Mouse (Mus musculus) hindbrain, embryonic 13.5 days (tissue): ENCODE measurements around the gene Olfr157. TPM values are rescaled to one million over a fixed set of nuclear protein-coding genes. Genes with fewer than 3 reads are reported as not detected.
A peak's percentile ranks its signal among the peaks of the same experiment; 100 is the strongest.

Experiments used
- ATAC-seq: fragments of 200-750 bp; cut with Nextera tagmentation; 2 replicates; pipeline ENCODE4 v1.8.0; 2017; ENCODE audit warnings: moderate TSS enrichment; ENCODE audit not compliant: low FRiP score
- H3K27ac ChIP-seq: fragments of 300-500 bp; sonication (generic); 2 replicates; pipeline ENCODE4 v1.5.1; 2015; ENCODE audit warnings: inconsistent platforms, mild to moderate bottlenecking, moderate library complexity
- H3K27me3 ChIP-seq: fragments of 300-500 bp; sonication (generic); 2 replicates; pipeline ENCODE4 v1.6.1; 2015; ENCODE audit warnings: mild to moderate bottlenecking, inconsistent platforms
- H3K36me3 ChIP-seq: fragments of 300-500 bp; sonication (generic); 2 replicates; pipeline ENCODE4 v1.6.1; 2015; ENCODE audit warnings: mild to moderate bottlenecking, inconsistent platforms
- H3K4me1 ChIP-seq: fragments of 300-500 bp; sonication (generic); replicated peaks from 2 replicates; pipeline ENCODE4 v1.6.1; 2015; ENCODE audit warnings: inconsistent platforms
- H3K4me2 ChIP-seq: fragments of 300-500 bp; sonication (generic); 2 replicates; pipeline ENCODE4 v1.6.1; 2015; ENCODE audit warnings: inconsistent platforms, mild to moderate bottlenecking, moderate library complexity
- H3K4me3 ChIP-seq: fragments of 300-500 bp; sonication (generic); 2 replicates; pipeline ENCODE4 v1.5.1; 2015; ENCODE audit warnings: mild to moderate bottlenecking, inconsistent platforms
- H3K9ac ChIP-seq: fragments of 300-500 bp; sonication (generic); 2 replicates; pipeline ENCODE4 v1.6.1; 2015; ENCODE audit warnings: mild to moderate bottlenecking, inconsistent platforms
- H3K9me3 ChIP-seq: fragments of 300-500 bp; sonication (generic); 2 replicates; pipeline ENCODE4 v1.6.1; 2016; ENCODE audit warnings: inconsistent platforms
- WGBS: fragments of 180-500 bp; shearing (Covaris S2); methylation state at CpG from one replicate; pipeline ENCODE4 v1.1.7; 2015; 5-methylcytosine and 5-hydroxymethylcytosine counted together
- polyA plus RNA-seq: library from polyadenylated mRNA; unstranded; fragments of >200 nt; fragmentation: Nextera tagmentation; extraction: Ambion mirVana; gene quantifications from 2 replicates; pipeline ENCODE4 v1.2.1, GENCODE M21; 2015

Gene Olfr157
- not detected in 2 replicates for polyA plus RNA-seq

GRCm38 (mm10) chr4:43840101-43840500 lies at the start of gene Olfr157:
Olfr157 (minus strand) TSS chr4:43840201.
- Histone ChIP-seq H3K9ac (no peak within 1 kb of the TSS), H3K9me3 (peaks cover 6% of the 10 kb centered on the region; the same call in 1 of the 2 replicates), H3K27me3 (no peaks in the 10 kb centered on the region), H3K36me3 (no peaks in the 10 kb centered on the region), H3K4me3 (no peak within 1 kb of the TSS), H3K27ac (no peak within 1 kb of the TSS), H3K4me2 (no peak within 1 kb of the TSS), H3K4me1 (no peaks in the 10 kb centered on the region)
- 76% methylated on average over 1 of the region's 1 CpGs for WGBS
- ATAC-seq, result no peak

GRCm38 (mm10) chr4:43884196-43884595 lies 44.2 kb upstream of the Olfr157 start:
- Histone ChIP-seq H3K4me3 (no peak overlapping the region), H3K36me3 (no peaks in the 10 kb centered on the region), H3K27ac (no peak overlapping the region), H3K9me3 (no peaks in the 10 kb centered on the region), H3K9ac (no peak overlapping the region), H3K27me3 (no peaks in the 10 kb centered on the region), H3K4me2 (no peak overlapping the region), H3K4me1 (peaks cover 14% of the 10 kb centered on the region)
- 42% methylated on average over 4 of the region's 4 CpGs for WGBS
- ATAC-seq, result no peak

- no peaks in the 10 kb centered on the region for H3K27me3 ChIP-seq
- H3K27ac ChIP-seq, result no peak overlapping the region
- no peaks in the 10 kb centered on the region for H3K9me3 ChIP-seq
- ATAC-seq, result no peak
- H3K36me3 ChIP-seq, result no peaks in the 10 kb centered on the region
- no peak overlapping the region for H3K4me2 ChIP-seq
- no peak overlapping the region for H3K9ac ChIP-seq
- 80% methylated on average over 6 of the region's 6 CpGs for WGBS
- H3K4me1 ChIP-seq, result peaks cover 37% of the 10 kb centered on the region
- no peak overlapping the region for H3K4me3 ChIP-seq
Observed at GRCm38 (mm10) chr4:43879566-43879965, 39.6 kb upstream of the Olfr157 start.

GRCm38 (mm10) chr4:43878121-43878776 lies 38.2 kb upstream of the Olfr157 start:
- H3K4me3 ChIP-seq, result no peak overlapping the region
- 0 out of 2 replicates have a peak, but pooled peaks cover 1% of the 10 kb centered on the region for H3K9me3 ChIP-seq
- WGBS, result 53% methylated on average over 5 of the region's 5 CpGs
- no peaks in the 10 kb centered on the region for H3K27me3 ChIP-seq
- H3K4me2 ChIP-seq, result peak overlapping the region; percentile 18
- H3K36me3 ChIP-seq, result no peaks in the 10 kb centered on the region
- peaks cover 30% of the 10 kb centered on the region for H3K4me1 ChIP-seq
- 0 out of 2 replicates have a peak overlapping the region, but pooled peaks have one; percentile 11 for H3K9ac ChIP-seq
- ATAC-seq, result no peak
- H3K27ac ChIP-seq, result no peak overlapping the region

GRCm38 (mm10) chr4:43877230-43877629 lies 37.2 kb upstream of the Olfr157 start:
- peaks cover 30% of the 10 kb centered on the region for H3K4me1 ChIP-seq
- 88% methylated on average over 1 of the region's 1 CpGs for WGBS
- no peak overlapping the region; the same call in 1 of the 2 replicates for H3K4me3 ChIP-seq
- H3K27ac ChIP-seq, result no peak overlapping the region
- 0 out of 2 replicates have a peak, but pooled peaks cover 3% of the 10 kb centered on the region for H3K9me3 ChIP-seq
- H3K36me3 ChIP-seq, result no peaks in the 10 kb centered on the region
- no peak for ATAC-seq
- no peak overlapping the region for H3K9ac ChIP-seq
- H3K4me2 ChIP-seq, result peak overlapping the region; percentile 86; the same call in 1 of the 2 replicates
- H3K27me3 ChIP-seq, result no peaks in the 10 kb centered on the region

GRCm38 (mm10) chr4:43875919-43876411 lies 36.0 kb upstream of the Olfr157 start:
- Histone ChIP-seq H3K4me1 (peaks cover 30% of the 10 kb centered on the region), H3K27ac (peak overlapping the region; percentile 86), H3K4me3 (peak overlapping the region; percentile 76), H3K9ac (peak overlapping the region; percentile 82), H3K4me2 (peak overlapping the region; percentile 86), H3K9me3 (0 out of 2 replicates have a peak, but pooled peaks cover 3% of the 10 kb centered on the region), H3K36me3 (no peaks in the 10 kb centered on the region), H3K27me3 (no peaks in the 10 kb centered on the region)
- under 1% methylated on average over 20 of the region's 20 CpGs for WGBS
- peak; percentile 77 for ATAC-seq

GRCm38 (mm10) chr4:43875160-43875918 lies 35.3 kb upstream of the Olfr157 start, which contains the start of gene Reck:
Reck (plus strand) TSS chr4:43875530.
- Histone ChIP-seq H3K9ac (peak within 1 kb of the TSS; percentile 82), H3K4me1 (peaks cover 30% of the 10 kb centered on the region), H3K36me3 (no peaks in the 10 kb centered on the region), H3K9me3 (0 out of 2 replicates have a peak, but pooled peaks cover 3% of the 10 kb centered on the region), H3K27ac (peak within 1 kb of the TSS; percentile 86), H3K4me2 (peak within 1 kb of the TSS; percentile 86), H3K27me3 (no peaks in the 10 kb centered on the region), H3K4me3 (peak within 1 kb of the TSS; percentile 76)
- ATAC-seq, result peak; percentile 93
- under 1% methylated on average over 72 of the region's 73 CpGs for WGBS

- Histone ChIP-seq H3K9ac (peak overlapping the region; percentile 82; the same call in 1 of the 2 replicates), H3K4me3 (peak overlapping the region; percentile 76), H3K27ac (no peak overlapping the region), H3K36me3 (no peaks in the 10 kb centered on the region), H3K4me1 (peaks cover 30% of the 10 kb centered on the region), H3K9me3 (0 out of 2 replicates have a peak, but pooled peaks cover 3% of the 10 kb centered on the region), H3K4me2 (peak overlapping the region; percentile 86), H3K27me3 (no peaks in the 10 kb centered on the region)
- 47% methylated on average over 7 of the region's 7 CpGs for WGBS
- ATAC-seq, result no peak
Observed at GRCm38 (mm10) chr4:43874501-43874900, 34.5 kb upstream of the Olfr157 start.

- no peaks in the 10 kb centered on the region for H3K36me3 ChIP-seq
- 91% methylated on average over 10 of the region's 10 CpGs for WGBS
Observed at GRCm38 (mm10) chr4:43869821-43870220, 29.8 kb upstream of the Olfr157 start.

GRCm38 (mm10) chr4:43863298-43863697 lies 23.3 kb upstream of the Olfr157 start:
- no peak overlapping the region for H3K9ac ChIP-seq
- H3K4me1 ChIP-seq, result no peaks in the 10 kb centered on the region
- H3K4me2 ChIP-seq, result no peak overlapping the region
- ATAC-seq, result no peak
- 0 out of 2 replicates have a peak, but pooled peaks cover 4% of the 10 kb centered on the region for H3K9me3 ChIP-seq
- WGBS, result 75% methylated on average over 4 of the region's 4 CpGs
- no peaks in the 10 kb centered on the region for H3K36me3 ChIP-seq
- no peaks in the 10 kb centered on the region for H3K27me3 ChIP-seq
- H3K27ac ChIP-seq, result no peak overlapping the region
- no peak overlapping the region for H3K4me3 ChIP-seq

More at GRCm38 (mm10) chr4:43869821-43870220, 29.8 kb upstream of the Olfr157 start:
- no peaks in the 10 kb centered on the region for H3K27me3 ChIP-seq
- H3K9ac ChIP-seq, result no peak overlapping the region
- 0 out of 2 replicates have a peak, but pooled peaks cover 12% of the 10 kb centered on the region for H3K9me3 ChIP-seq
- H3K4me1 ChIP-seq, result peaks cover 4% of the 10 kb centered on the region
- H3K27ac ChIP-seq, result no peak overlapping the region
- no peak for ATAC-seq
- no peak overlapping the region for H3K4me2 ChIP-seq
- no peak overlapping the region for H3K4me3 ChIP-seq

GRCm38 (mm10) chr4:43860744-43861519 lies 20.9 kb upstream of the Olfr157 start:
- no peak overlapping the region for H3K27ac ChIP-seq
- no peak for ATAC-seq
- H3K27me3 ChIP-seq, result no peaks in the 10 kb centered on the region

More at GRCm38 (mm10) chr4:43860744-43861519, 20.9 kb upstream of the Olfr157 start:
- Histone ChIP-seq H3K4me1 (no peaks in the 10 kb centered on the region), H3K36me3 (no peaks in the 10 kb centered on the region), H3K4me2 (no peak overlapping the region), H3K9ac (peak overlapping the region; percentile 29; the same call in 1 of the 2 replicates), H3K9me3 (no peaks in the 10 kb centered on the region), H3K4me3 (no peak overlapping the region)
- 19% methylated on average over 14 of the region's 14 CpGs for WGBS
